Mouse (Mus musculus) bone marrow macrophage, adult 2 months (primary cell): Measurements from ENCODE around the gene Gcnt2. TPM values are rescaled to one million over a fixed set of nuclear protein-coding genes. Genes with fewer than 3 reads are reported as not detected.
"Not testable (repeated sequence)": the region's sequence is repeated elsewhere in the genome, so short reads cannot be mapped to it uniquely, and the experiment has no call there.

ENCODE experiments used
- H3K27ac ChIP-seq: 2 replicates; pipeline ENCODE4 v1.5.1; 2012; ENCODE audit warnings: low read depth, low read length; ENCODE audit not compliant: insufficient read depth
- H3K4me1 ChIP-seq: 2 replicates; pipeline ENCODE4 v1.6.1; 2012; ENCODE audit warnings: low read length; ENCODE audit not compliant: control insufficient read depth, insufficient read depth
- H3K4me3 ChIP-seq: 2 replicates; pipeline ENCODE4 v1.5.1; 2012; ENCODE audit warnings: mild to moderate bottlenecking, low read length, moderate library complexity; ENCODE audit not compliant: insufficient read depth
- CTCF ChIP-seq: IDR thresholded peaks from 2 replicates; pipeline ENCODE4 v1.5.1; 2012; ENCODE audit warnings: low read depth, mild to moderate bottlenecking, low read length, moderate library complexity
- POLR2A ChIP-seq: IDR thresholded peaks from 2 replicates; pipeline ENCODE4 v1.6.1; 2012; ENCODE audit warnings: mild to moderate bottlenecking, low read depth, low read length, borderline replicate concordance
- polyA plus RNA-seq: library from polyadenylated mRNA; stranded (reverse); fragments of >200 nt; gene quantifications from 2 replicates; pipeline ENCODE4 v1.2.4, GENCODE M21; 2012; ENCODE audit not compliant: missing spikeins, insufficient read depth, insufficient read length

Gcnt2 gene
- polyA plus RNA-seq, 1 experiment = 0.67 TPM

DNA sequence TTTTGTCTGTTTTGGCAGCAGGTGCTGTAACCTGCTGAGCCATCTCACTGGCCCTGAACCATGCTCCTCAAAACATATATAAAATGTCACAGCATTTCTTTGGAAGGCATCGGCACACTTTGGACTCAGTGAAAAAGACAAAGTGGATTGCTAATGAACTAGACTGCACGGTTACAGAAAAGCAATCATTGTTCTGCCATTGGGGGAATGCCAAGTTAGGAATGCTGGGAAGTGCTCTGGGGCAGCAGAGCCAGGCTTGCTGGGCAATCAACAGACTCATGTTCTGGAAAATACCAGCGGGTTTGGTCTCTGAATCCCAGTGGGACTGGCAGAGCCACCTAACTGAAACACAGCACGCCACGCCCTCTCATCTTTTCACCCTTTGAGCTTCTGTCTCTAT is 31.0 kb downstream of the Gcnt2 start:
- Histone ChIP-seq H3K4me3 (no peak overlapping the region), H3K27ac (no peak overlapping the region), H3K4me1 (no peaks in the 10 kb centered on the region)
- TF ChIP-seq POLR2A (no peak), CTCF (no peak)

DNA sequence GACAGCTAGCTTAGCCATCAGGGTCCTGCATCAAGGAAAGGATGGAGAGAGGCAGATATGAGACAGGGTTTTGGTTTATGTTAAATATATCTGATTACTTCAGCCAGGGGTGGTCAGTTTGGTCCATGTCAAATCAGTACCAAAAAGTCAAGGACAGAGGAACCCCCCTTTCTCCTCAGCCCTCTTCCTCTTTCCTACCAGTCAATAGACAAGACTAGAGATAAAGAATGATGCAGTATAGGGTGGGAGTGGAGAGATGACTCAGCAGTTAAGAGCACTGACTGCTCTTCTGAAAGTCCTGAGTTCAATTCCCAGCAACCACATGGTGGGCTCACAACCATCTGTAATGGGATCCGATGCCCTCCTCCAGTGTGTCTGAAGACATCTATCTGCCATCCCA is 31.8 kb downstream of the Gcnt2 start:
- not testable (repeated sequence) for H3K4me1 ChIP-seq, H3K27ac ChIP-seq, H3K4me3 ChIP-seq

GRCm38 (mm10) chr13:40892043-40892442 is 32.5 kb downstream of the Gcnt2 start:
- Histone ChIP-seq H3K4me3 (no peak overlapping the region), H3K4me1 (no peaks in the 10 kb centered on the region), H3K27ac (no peak overlapping the region)
- no peak for TF ChIP-seq CTCF
- no peak for TF ChIP-seq POLR2A

GRCm38 (mm10) chr13:40892547-40892946 is 33.0 kb downstream of the Gcnt2 start:
- Histone ChIP-seq H3K4me3 (no peak overlapping the region), H3K27ac (no peak overlapping the region), H3K4me1 (no peaks in the 10 kb centered on the region)
- TF ChIP-seq CTCF (no peak), POLR2A (no peak)

DNA sequence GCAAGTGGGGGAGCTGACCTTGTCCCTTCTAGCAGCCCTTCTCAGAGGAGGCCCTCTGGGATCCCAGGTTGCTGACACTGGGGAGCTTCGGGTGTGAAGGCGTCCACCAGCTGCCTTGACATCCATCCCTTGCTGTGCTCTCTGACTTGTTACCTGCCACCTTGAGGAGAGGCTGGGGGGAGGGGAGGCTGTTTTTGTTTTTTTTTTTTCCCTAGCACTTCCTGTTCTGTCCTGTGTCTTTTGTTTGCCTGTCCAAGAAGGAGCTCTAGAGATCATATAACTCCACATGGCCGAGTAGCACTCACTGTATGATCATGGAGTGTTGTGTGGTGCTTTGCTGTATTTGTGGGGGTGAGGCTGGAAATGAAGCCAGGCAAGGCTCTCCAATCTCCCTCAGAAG is 34.0 kb downstream of the Gcnt2 start:
- H3K4me3 ChIP-seq = no peak overlapping the region
- H3K4me1 ChIP-seq = no peaks in the 10 kb centered on the region
- H3K27ac ChIP-seq = no peak overlapping the region
- no peak for TF ChIP-seq POLR2A
- no peak for TF ChIP-seq CTCF

GRCm38 (mm10) chr13:40898049-40898690 is 38.6 kb downstream of the Gcnt2 start:
- H3K4me3 ChIP-seq, H3K4me1 ChIP-seq, H3K27ac ChIP-seq: not testable (repeated sequence)

DNA sequence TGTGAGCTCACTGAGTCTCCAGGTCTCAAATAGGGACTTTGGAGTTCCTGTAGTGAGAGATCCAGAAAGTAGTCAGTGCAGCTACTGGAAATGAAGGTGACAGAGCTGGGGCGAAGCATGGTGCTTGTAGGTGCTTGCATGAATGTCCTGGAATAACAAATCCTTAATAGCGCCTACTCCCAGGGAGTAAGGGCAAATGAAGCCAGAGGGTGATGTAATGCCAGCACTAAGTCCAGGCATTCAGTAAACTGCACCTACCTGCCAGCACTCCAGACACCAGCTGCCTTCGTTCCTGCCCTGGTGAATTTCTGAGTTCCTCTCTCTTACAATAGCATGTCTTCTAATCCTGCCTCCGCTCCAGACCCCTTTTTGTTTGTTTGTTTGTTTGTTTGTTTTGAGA is 39.1 kb downstream of the Gcnt2 start:
- Histone ChIP-seq H3K4me1 (peaks cover 2% of the 10 kb centered on the region; the same call in 1 of the 2 replicates), H3K27ac (no peak overlapping the region), H3K4me3 (no peak overlapping the region)
- TF ChIP-seq POLR2A (no peak), CTCF (no peak)

DNA sequence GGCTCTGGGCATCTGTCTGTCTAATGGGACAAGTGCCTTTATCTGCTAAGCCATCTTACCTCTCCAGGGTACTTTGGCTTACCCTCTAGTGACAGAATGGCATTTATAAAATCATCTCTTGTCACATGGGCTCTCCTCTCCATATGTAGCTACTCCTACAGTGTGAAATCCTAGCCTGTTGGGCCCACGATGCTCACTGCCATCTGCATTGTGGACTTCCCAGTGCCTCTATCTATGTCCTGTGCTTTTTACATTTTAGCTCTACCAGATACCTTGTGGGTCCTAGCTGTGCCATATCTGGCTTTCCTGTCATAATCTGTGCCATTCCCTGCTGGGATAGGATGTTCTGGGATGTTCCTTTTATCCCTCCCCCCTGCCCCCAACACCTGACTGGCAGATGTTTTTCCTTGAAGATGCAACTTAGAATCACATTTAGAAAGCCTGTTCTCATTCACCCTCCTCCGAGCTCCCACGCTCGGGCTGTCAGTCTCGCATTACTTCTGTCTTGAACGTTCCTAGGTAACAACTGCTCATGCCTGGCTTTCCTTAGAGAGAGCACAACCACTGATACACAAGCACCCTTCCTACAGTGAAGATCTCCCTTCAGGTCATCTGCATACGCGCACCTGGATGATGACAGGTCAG is 39.9 kb downstream of the Gcnt2 start:
- Histone ChIP-seq H3K27ac (no peak overlapping the region), H3K4me1 (peaks cover 2% of the 10 kb centered on the region; the same call in 1 of the 2 replicates), H3K4me3 (no peak overlapping the region)
- TF ChIP-seq POLR2A (no peak), CTCF (no peak)

GRCm38 (mm10) chr13:40899994-40900970 is 40.7 kb downstream of the Gcnt2 start:
- no peak for TF ChIP-seq POLR2A
- no peak for TF ChIP-seq CTCF
- Histone ChIP-seq H3K4me3 (no peak overlapping the region), H3K27ac (no peak overlapping the region), H3K4me1 (peaks cover 2% of the 10 kb centered on the region; the same call in 1 of the 2 replicates)

GRCm38 (mm10) chr13:40901263-40901662 is 41.7 kb downstream of the Gcnt2 start:
- TF ChIP-seq POLR2A (no peak), CTCF (no peak)
- Histone ChIP-seq H3K4me3 (no peak overlapping the region), H3K27ac (no peak overlapping the region), H3K4me1 (peaks cover 2% of the 10 kb centered on the region; the same call in 1 of the 2 replicates)
